Mouse (Mus musculus) brain, embryonic 18.5 days (tissue): Measurements from ENCODE around the gene 9230104L09Rik.

Experiments
- DNase-seq: peaks from one replicate; pipeline ENCODE4 v3.0.0-alpha.2; 2012; ENCODE audit warnings: low read depth, low spot score

The 9230104L09Rik gene

DNA sequence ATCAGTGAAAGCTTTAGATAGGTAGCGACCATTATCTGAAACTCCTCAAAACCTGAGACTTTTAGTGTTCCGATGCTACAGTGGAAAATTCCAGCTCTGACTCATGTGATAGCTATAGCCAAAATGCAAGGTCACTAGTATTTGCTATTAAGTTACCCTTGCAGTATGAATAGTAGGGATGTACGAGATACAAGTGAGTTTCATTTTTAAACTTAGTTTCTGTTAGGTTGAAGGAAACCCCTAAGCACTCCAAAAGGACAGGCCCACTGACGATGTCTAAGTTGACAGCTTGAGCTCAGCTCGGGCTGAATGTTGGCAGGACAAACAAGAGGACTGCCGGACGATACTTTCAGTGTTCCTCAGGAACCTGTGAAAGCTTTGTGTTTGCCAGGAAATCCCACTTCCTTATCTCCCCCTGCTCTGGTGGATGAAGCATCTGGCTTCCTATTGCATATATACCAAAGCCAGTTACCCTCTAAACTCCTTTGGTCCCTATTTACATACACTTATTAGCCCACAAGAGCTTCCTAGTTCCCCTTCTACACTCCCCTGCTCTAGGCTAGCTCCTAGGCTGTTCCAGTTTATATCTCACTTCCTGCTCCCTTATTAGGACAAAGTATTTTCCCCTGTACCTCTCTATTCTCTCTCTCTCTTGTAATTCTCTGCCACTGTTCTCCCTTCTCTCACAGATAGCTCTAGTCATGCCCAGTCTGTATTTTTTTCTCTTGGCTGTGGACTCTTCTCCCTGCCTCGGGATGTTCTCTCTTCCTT lies 8.0 kb downstream of the 9230104L09Rik start:
- DNase-seq = no peak

DNA sequence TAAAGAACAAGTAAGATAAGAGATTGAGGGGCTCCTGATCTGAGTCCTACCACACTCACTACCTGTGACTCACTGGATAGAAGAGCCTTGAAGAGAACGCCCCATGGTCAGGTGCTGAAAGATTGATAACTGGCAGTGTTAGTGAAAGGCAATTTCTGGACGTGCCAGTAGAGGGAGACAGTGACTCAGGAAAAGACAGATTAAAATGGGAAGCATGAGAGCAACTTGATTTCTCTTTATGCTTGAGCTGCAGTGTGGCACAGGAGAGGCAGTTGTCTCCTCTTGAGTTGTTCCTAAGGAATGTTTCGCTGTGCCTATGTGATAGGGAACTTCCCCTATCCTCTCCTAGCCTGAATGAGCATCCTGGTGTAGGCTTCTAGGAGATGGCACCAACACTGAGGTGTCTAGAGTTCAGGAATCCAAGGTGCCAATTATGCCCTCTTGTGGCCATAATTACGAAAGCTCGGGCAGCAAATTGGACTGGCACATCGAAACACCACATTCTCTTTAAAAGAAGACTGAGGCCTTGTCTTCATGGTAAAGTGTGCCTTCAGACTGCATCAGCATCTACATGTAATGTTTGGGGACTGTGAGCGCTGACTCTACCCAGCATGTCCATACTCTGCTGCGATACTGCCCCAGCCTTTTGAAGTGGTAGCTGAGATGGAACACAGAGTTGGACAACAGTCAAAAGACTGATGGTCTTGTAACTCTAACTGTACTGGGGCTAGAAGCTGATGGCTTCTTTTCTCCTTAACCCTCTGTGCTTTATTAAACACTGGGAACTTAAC lies 13.5 kb downstream of the 9230104L09Rik start:
- no peak for DNase-seq

DNA sequence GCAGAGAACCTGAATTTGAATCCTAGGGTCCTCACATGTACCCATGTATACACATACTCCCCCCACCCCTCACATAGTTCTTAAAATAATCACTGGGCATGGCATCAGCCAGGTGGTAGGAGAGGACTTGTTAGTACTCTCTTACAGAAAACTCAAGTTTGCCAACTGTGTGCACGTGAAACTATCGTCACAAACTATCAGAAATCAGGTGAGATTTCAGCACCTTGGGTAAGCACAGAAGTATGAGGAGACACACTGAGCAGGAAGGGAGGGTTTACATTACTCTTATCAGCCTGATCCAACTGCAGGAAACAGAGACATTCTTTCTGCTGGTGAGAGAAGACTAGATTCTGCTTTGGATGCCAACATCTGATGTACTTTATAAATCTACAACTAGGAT lies 25.6 kb downstream of the 9230104L09Rik start:
- no peak for DNase-seq

DNA sequence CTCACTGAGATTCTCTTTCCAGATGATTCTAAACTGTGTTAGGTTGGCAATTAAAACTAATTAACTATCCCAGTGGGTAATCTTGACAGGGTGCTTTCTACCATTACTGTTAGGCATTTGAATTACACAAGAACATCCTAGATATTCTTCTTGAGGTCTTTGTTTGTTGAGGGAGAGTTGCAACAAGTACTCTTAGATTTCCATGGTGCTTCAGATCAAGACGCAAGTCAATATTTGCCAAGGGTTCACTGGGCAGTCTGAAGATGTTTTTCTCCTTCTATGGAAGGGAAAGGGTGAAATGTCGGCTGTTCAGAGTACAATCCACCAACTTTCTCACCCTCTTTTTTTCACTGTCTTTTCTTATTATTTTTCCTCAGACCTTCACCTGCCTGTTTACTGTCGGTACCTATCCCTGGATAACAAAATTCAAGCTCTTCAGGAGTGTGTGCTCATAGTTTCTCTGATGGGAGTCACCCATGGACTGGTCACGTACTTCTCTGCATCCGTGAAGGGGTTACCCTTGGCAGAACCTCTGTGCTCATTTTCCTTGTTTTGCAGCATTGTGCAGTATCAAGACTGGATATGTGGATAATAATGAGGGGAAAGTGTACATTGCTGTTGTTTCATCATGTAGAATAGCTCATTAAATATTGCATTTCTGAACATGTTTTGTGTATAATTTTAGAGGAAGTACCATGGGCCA lies 26.6 kb downstream of the 9230104L09Rik start:
- DNase-seq = no peak

DNA sequence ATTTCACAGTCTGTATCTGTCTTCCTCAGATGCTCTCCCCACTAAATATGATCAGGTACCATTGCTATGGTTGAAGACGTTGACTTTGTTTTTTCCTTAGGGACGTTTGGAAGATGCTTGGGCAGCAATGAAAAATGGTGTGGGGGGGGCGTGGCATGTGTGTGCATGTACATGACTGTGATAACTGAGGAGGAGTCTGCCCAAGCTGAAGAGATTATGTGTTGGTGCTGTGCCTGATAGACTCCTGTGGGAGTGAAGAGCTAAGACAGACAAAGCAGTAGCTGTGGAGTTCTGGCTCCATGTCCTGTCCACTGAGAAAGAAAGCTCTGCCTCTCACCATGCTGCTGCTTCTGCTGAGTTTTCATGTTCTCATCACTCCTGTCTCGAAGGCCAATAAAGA lies 29.9 kb downstream of the 9230104L09Rik start, which contains the start of gene Cst9:
Cst9 (plus strand) TSS at position 236 of the 400 bp plus-strand sequence.
- DNase-seq = no peak

DNA sequence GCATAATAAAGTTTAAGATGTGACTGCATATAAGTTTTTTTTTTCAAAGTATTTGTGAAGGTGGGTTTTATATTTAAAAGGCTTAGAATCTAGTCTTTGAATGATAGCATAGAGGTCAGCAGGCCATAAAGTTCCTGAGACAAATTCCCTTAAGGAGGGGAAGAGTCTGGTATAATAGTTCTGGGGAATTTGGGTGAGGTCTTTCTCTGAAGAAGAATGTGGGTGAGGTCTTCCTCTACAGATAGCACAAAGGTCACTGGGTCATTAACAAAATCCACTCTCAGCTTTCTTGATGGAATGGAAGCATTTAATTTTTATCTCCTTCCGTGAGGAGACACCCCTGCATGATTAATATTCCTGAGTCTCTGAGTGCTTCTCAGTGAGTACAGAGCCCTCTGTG lies 38.9 kb downstream of the 9230104L09Rik start:
- no peak for DNase-seq

DNA sequence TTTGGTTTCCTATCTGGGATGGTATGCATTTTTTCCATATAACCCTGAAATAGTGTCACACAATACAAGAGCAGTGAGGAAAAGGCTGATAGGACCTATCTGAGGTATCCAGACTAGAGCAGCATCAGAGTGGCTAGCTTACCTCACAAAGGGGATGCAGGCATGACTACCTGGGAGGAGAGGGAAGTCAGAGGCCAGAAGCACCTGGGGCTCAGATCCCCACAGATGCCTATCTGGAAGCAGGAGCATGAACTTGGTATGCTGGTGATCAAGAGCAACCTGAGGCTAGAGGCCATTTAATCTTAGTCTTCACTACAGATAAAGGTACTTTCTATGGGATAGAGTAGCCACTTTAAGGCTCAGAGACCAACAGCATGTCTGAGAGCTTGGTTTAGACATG lies 44.9 kb downstream of the 9230104L09Rik start, which contains the start of gene Cst13:
Cst13 (plus strand) TSS at position 173 of the 400 bp plus-strand sequence.
- no peak for DNase-seq

DNA sequence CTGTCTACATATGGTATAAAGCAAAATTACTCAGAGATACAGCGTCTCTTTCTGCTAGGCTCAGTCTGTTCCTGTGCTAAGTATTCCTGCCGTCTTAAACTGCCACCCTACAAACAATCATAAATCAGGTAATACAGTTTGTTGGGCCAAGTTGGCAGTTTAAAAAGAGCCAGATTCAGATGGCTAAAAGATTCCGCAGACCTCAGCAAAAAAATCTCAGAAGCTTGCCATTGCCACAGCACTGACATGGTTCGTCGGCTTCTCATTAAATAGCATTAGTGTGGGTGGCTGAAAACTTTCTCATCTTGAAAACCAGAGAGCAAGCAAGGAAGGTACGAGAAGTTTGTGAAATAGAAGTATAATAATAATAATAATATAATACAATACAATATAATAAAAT lies 58.1 kb downstream of the 9230104L09Rik start:
- DNase-seq = no peak

DNA sequence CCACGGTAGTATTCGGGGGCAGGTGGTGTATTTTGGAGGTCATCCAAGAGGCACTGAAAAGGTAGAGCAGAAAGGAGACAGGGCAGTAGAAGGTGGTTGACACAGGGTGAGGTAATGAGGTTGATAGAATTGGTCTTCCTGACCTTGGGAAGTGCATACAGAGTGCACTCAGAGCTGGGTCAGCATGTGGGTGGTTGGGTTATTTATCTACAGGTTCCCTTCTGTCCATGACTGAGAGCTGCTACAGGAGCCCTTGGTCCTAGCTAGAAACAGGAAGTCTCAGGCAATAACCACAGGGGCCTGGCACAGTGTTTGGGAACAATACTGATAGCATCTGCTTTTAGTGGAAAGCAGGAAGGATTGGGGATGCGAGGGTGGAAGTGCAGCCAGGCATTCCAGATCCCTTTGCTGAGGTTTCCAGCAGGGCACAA lies 63.3 kb downstream of the 9230104L09Rik start:
- no peak for DNase-seq

DNA sequence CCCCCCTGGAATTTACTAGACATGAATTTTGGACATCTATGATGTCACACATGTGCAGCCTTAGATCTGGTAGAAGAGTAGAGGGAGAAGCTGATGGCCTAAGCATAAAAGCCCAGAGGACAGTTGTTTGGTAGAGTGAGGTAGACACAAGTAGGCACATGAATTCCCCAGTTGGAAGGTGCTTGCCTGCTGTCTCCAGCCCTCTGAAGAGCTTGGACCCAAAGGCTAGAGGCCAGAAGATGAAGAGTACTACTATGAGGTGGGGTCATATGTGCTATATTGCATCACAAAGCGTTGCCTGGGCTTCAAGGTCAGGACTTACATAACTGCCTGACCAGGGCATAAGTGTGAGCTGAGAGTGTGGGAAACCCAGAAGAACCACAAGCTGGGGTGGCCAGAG lies 66.4 kb downstream of the 9230104L09Rik start, which contains the start of gene Cst8:
Cst8 (plus strand) TSS at position 301 of the 400 bp plus-strand sequence.
- DNase-seq = no peak
